Mouse (Mus musculus) cerebellum, adult 11 months (tissue): ENCODE data around the gene Lck.

ENCODE experiments used
- DNase-seq: peaks from one replicate; pipeline ENCODE4 v3.0.0; 2022

Lck gene

DNA sequence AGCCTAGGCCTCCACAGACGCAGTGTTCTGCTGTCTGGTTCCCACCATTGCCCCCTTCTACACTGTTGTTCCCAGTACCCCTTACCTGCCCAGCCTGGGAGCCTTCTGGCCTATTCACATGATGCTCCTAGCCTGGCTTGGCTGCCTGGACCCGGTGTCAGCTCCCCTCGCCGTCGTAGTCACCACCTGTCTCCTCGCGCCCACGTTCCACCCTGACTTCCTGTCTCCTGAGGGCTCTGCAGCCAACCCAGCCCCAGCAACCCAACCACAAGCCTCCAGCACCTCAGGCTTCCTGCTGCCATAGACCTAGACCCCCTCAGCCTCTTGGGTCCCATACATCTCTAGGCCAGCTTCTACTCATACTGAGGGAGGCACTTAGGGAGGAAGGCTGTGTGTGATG, at the start of gene Lck:
Gene Lck (minus strand): TSS at position 212 of the 400 bp plus-strand sequence.
- DNase-seq, result no peak

GRCm38 (mm10) chr4:129622803-129623535, 49.5 kb upstream of the Lck start:
- no peak for DNase-seq

DNA sequence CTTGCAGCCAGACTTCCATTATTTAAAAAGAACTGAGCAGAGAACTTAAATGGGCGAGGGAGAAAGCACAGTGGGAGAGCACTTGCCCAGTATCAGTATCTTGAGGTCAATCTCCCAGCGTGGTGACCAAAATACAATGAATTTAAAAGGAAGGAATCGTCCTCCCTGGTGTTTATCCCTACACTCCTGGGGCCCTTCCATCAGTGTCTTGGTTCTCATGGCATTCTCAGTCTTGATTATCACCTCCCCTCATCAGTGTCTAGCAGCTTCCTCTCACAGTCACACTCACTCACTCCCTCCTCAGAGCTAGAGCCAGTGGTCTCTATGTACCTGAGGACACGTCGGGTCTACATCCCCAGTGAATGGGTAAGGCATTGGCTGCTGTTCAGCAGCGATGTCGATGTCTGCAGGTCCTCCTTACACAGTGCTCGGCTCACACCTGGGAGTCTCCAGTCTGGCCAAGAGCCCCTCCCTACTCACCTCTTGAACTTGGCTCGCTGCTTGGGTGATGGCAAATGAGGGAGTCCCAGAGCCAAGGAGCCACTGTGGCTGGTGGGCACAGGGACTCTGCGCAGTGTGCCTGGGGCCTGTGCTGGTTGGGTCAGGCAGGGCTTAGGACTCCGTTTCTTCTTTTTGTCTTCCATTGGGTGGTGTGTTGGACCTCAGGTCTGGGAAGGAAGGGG, 48.8 kb upstream of the Lck start:
- DNase-seq, result no peak

GRCm38 (mm10) chr4:129621283-129621841, 47.9 kb upstream of the Lck start:
- peak; percentile 61 for DNase-seq

DNA sequence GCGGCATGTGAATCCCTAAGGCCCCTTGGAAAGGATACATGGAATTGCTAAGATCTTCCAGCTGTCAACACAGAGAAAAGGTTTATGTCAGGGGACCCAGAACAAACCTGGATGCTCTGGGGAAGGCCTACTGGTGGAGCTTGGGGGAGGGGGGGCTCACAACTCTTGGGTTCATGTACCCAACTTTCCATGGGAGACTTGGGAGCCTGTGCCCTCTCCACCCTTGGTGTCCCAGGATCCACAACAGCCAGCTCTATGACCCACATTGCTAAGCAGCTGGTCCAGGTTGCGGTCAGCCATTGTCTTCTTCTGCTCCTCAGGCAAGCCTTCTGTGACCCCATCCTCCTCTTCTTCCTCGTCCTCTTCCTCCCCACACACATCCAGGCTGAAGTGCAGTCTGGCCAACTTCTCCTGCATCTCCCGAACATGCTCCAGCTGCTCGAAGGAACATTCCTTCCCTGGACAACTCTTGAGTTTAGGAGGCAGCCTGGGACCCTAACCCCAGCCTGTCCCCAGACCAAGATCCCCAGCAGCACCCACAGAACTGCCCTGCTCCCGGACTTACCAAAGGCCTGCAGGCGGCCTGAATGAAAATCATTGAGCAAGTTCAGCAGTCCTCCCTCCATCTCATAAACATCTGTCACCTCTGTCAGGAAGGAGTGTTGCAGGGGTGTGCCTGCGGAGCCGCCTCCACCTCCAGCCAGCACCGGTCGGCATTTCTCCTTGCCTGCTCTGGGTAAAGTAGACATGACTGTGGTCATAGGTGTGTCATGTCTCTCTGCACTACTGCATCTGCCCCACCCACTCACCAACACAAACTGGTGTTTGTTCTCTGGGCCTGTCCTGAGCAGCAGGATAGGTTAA, 47.2 kb upstream of the Lck start:
- no peak for DNase-seq

GRCm38 (mm10) chr4:129618786-129619691, 45.6 kb upstream of the Lck start, which contains the start of gene Iqcc:
Gene Iqcc, minus strand, starts transcription at chr4:129619099.
- DNase-seq, result peak; percentile 95

DNA sequence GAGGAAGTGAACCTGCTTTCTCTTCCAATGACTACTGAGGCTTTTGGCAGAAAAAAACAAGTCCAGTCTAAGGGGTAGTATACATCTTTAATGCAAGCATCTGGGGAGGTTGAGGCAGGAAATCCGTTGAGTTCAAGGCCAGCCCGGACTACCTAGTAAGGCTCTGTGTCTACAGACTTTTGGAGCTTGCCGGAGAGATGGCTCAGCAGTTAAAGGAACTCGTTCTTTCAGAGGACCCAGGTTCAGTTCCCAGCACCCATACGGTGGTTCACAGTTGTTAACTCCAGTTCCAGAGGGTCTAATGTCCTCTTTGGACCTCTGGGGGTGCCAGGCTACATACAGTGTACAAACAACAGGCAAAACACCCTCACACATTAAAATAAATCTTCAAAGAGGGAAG, 44.6 kb upstream of the Lck start:
- DNase-seq, result no peak

- DNase-seq, result no peak
Observed at GRCm38 (mm10) chr4:129617121-129617641, 43.7 kb upstream of the Lck start.

DNA sequence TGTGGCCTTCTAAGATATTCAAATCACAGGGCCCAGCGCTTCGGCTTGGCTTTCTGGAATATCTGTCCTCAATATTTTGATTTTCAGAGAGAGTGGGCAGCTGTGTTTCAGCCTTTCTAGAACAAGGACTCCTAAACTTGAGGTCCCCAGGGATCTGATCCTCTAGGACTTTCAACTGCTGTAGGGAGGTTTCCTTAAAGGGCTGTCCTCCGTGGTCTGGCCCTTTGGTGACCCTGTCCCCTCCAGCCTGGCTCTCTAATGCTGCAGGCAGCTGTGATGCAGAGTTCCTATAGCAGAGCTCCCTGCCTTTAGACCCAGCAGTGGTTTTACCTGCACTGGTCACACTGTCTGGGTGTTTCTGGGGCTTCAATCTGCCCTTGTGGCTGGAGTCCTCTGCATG, 43.2 kb upstream of the Lck start:
- no peak for DNase-seq

GRCm38 (mm10) chr4:129615801-129616290, 42.4 kb upstream of the Lck start:
- DNase-seq, result no peak

- no peak for DNase-seq
Observed at GRCm38 (mm10) chr4:129614093-129614492, 40.7 kb upstream of the Lck start, which contains the start of gene Dcdc2b. Gene Dcdc2b, minus strand, starts transcription at chr4:129614257.

GRCm38 (mm10) chr4:129610472-129610871, 37.0 kb upstream of the Lck start:
- no peak for DNase-seq

GRCm38 (mm10) chr4:129610026-129610425, 36.6 kb upstream of the Lck start:
- DNase-seq, result no peak

- no peak for DNase-seq
Observed at GRCm38 (mm10) chr4:129609139-129609631, 35.7 kb upstream of the Lck start.

- DNase-seq, result peak; percentile 75
Observed at GRCm38 (mm10) chr4:129608426-129609025, 35.1 kb upstream of the Lck start.

GRCm38 (mm10) chr4:129600233-129601158, 27.1 kb upstream of the Lck start, which contains the start of the genes Eif3i and Tmem234:
Gene Eif3i, minus strand, starts transcription at chr4:129600648.
Gene Tmem234, plus strand, starts transcription at chr4:129600668.
- DNase-seq, result peak; percentile 74

- DNase-seq, result no peak
Observed at GRCm38 (mm10) chr4:129588865-129589264, 15.4 kb upstream of the Lck start.

DNA sequence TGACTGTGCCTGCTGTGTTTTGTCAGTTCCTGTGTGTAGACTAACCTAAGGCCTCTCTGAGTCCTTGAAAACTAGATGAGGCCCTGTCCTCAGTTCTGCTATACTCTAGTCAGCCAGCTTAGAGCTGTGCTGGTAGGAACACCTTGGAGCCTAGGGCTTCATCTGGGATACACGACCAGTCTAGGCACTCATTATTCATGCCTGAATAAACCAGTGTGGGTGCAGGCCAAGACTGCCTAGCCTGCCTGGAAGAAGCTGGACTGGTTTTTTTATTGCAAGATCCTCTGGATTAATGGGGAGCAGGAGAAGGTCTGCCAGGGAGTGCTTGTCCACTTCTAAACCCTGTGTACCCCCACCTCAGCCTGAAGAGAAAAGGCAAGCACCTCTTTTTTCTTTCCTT, 13.5 kb upstream of the Lck start:
- DNase-seq, result no peak

- no peak for DNase-seq
Observed at GRCm38 (mm10) chr4:129585773-129586172, 12.3 kb upstream of the Lck start.
